Mouse (Mus musculus) duodenum, adult 2 months (tissue): ENCODE results near the gene Olfr1012. TPM values are rescaled to one million over a fixed set of nuclear protein-coding genes. Genes with fewer than 3 reads are reported as not detected.

Experiments used
- polyA plus RNA-seq: library from polyadenylated mRNA; depleted of rRNA; stranded (reverse); fragments of >200 nt; gene quantifications from 2 replicates; pipeline ENCODE4 v1.2.3, GENCODE M21; 2012; ENCODE audit warnings: low replicate concordance; rRNA removed

Gene Olfr1012
- not detected in 2 replicates for polyA plus RNA-seq

GRCm38 (mm10) chr2:85762666-85763065 is at the start of gene Olfr1012:
Olfr1012 (minus strand) TSS chr2:85762766.

DNA sequence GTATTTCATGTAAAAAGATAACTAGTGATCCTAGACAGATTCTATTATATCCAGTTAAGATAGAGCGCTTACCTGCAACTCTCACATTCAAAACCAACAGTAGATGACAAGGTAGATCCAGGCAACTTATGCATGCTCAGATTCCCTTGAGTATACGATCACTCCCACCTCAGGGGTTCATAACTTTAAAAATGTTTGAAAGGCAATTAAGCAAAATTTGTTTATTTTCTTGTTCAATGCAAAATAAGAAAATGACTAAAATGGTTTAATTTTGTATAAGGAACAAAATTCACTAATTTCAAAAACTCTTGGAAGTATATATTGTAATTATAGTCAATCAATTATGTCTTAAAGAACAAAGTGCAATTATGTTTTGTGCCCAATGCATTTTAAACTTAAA is 39.9 kb upstream of the Olfr1012 start, which contains the start of gene Olfr1016:
Olfr1016 (minus strand) TSS at position 101 of the 400 bp plus-strand sequence.

DNA sequence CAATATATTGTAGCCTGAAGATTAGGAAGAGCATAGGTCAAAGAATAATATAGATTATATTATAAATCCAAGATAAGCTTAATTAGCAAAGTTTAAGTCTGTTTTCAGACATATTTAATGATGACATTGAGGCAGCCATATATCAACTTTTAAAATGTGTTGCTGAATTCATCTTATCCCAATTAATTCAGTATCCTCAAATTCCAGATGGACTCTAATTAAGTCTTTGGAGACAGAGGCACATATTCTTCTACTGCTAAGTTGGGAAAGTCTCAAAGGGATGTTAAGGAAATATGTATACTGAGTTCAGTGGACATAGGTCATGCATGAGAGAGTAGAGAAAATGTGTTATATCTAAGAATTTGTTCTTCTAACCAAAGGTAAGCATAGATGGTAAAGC is 19.2 kb upstream of the Olfr1012 start, which contains the start of gene Olfr1015:
Olfr1015 (plus strand) TSS at position 301 of the 400 bp plus-strand sequence.

GRCm38 (mm10) chr2:85772413-85772812 is 9.8 kb upstream of the Olfr1012 start, which contains the start of gene Olfr1014:
Olfr1014 (plus strand) TSS chr2:85772713.

GRCm38 (mm10) chr2:85766798-85767197 is 4.2 kb upstream of the Olfr1012 start, which contains the start of gene Olfr1013:
Olfr1013 (plus strand) TSS chr2:85767098.

DNA sequence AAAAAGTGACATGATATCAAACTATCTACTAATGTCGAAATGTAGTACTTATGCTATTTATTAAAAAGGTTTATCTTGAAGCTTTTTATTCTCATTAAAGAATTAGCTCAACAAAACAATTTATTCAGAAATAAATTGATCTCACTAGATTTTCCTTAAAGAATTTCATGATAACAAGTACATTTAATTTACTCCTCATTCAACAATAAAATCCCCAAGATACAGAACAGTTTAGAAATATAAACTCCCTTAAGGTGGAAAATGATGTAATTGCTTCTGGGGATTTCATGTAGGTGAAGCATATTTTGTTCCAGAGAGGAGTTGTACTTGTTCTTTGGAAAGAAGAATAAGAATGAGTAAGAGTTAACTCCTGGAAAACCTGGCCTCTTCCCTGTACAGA is 47.4 kb downstream of the Olfr1012 start, which contains the start of gene Olfr1009:
Olfr1009 (plus strand) TSS at position 301 of the 400 bp plus-strand sequence.

Other genes with a start within 250 kb of the Olfr1012 start
- not detected in 2 replicates for gene 4833423E24Rik, start 243.7 kb downstream of the Olfr1012 start, polyA plus RNA-seq
- not detected in 2 replicates for gene Olfr996, start 183.6 kb downstream of the Olfr1012 start, polyA plus RNA-seq
- gene Olfr998, start 173.8 kb downstream of the Olfr1012 start, polyA plus RNA-seq: not detected in 2 replicates
- gene Olfr1000, start 150.9 kb downstream of the Olfr1012 start, polyA plus RNA-seq: not detected in 2 replicates
- gene Olfr1002, start 112.1 kb downstream of the Olfr1012 start, polyA plus RNA-seq: not detected in 2 replicates
- not detected in 2 replicates for gene Olfr154, start 98.3 kb downstream of the Olfr1012 start, polyA plus RNA-seq
- gene Olfr1006, start 84.0 kb downstream of the Olfr1012 start, polyA plus RNA-seq: not detected in 2 replicates
- gene Olfr1008, start 73.3 kb downstream of the Olfr1012 start, polyA plus RNA-seq: not detected in 2 replicates
- not detected in 2 replicates for gene Olfr1009, start 47.3 kb downstream of the Olfr1012 start, polyA plus RNA-seq
- gene Olfr1013, start 4.3 kb upstream of the Olfr1012 start, polyA plus RNA-seq: not detected in 2 replicates
- not detected in 2 replicates for gene Olfr1014, start 9.9 kb upstream of the Olfr1012 start, polyA plus RNA-seq
- gene Olfr1015, start 19.3 kb upstream of the Olfr1012 start, polyA plus RNA-seq: not detected in 2 replicates
- gene Olfr1016, start 39.8 kb upstream of the Olfr1012 start, polyA plus RNA-seq: not detected in 2 replicates
- gene Olfr1018, start 55.7 kb upstream of the Olfr1012 start, polyA plus RNA-seq: not detected in 2 replicates
- gene Olfr1019, start 82.7 kb upstream of the Olfr1012 start, polyA plus RNA-seq: not detected in 2 replicates
- gene Olfr1020, start 84.3 kb upstream of the Olfr1012 start, polyA plus RNA-seq: not detected in 2 replicates
- gene Olfr1022, start 105.8 kb upstream of the Olfr1012 start, polyA plus RNA-seq: not detected in 2 replicates
- gene Olfr1023, start 122.9 kb upstream of the Olfr1012 start, polyA plus RNA-seq: not detected in 2 replicates
- gene Olfr1024, start 142.3 kb upstream of the Olfr1012 start, polyA plus RNA-seq: not detected in 2 replicates
- not detected in 2 replicates for gene Olfr1025-ps1, start 152.4 kb upstream of the Olfr1012 start, polyA plus RNA-seq
- not detected in 2 replicates for gene Olfr1026, start 158.8 kb upstream of the Olfr1012 start, polyA plus RNA-seq
- gene Olfr1028, start 187.7 kb upstream of the Olfr1012 start, polyA plus RNA-seq: not detected in 2 replicates
- gene Olfr1029, start 211.1 kb upstream of the Olfr1012 start, polyA plus RNA-seq: not detected in 2 replicates
- not detected in 2 replicates for gene Olfr1030, start 216.5 kb upstream of the Olfr1012 start, polyA plus RNA-seq
- not detected in 2 replicates for gene Olfr1031, start 227.5 kb upstream of the Olfr1012 start, polyA plus RNA-seq
- not detected in 2 replicates for gene Olfr1032, start 242.8 kb upstream of the Olfr1012 start, polyA plus RNA-seq